Mouse (Mus musculus) bone marrow, adult 2 months (tissue): ENCODE results near the gene Coa7.

Source experiments
- CTCF ChIP-seq: fragments of 200-500 bp; IDR thresholded peaks from 2 replicates; pipeline ENCODE4 v1.5.1; 2011; ENCODE audit warnings: low read length, control low read depth; ENCODE audit not compliant: control insufficient read depth, insufficient read depth
- POLR2A ChIP-seq: fragments of 200-500 bp; IDR thresholded peaks from 2 replicates; pipeline ENCODE4 v1.6.1; 2011; ENCODE audit warnings: low read depth, mild to moderate bottlenecking, control low read depth, low read length, borderline replicate concordance; ENCODE audit not compliant: control insufficient read depth

- TF ChIP-seq POLR2A (no peak), CTCF (no peak)
These were observed 59.2 kb downstream of the Coa7 start for GRCm38 (mm10) chr4:108387106-108387505.
